In the genomic region with DNA sequence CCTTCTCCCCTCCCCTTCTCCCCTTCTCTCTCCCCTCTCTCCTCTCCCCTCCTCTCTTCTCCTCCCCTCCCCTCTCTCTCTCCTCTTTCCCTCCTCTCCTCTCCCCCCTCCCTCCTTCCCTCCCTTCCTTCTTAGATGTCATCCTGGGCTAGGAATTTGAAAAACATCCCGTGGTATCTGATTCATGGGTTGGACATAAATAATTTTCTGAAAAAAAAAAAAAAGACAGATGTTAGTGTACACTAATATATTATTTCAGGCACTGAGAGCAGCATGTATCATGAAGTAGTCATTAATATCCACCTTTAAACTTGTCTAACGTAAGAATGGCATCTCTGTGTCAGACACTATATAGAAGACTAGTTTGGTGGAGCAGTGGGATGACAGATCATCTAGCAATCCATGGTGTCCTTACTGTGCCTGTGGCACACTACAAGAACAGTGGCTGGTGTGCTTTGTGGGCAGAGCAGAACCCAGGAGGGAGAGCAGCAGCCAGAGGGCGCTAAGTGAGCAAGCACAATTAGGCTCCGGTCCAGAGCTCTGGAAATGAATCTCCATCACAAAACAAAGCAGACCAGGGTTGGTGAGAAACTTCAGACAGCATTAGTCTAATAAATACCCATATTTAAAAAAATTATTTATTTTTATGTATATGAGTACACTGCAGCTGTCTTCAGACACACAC, we compare ENCODE assay signal across 9 mouse cellular contexts. TPM values are rescaled to one million over a fixed set of nuclear protein-coding genes. Genes with fewer than 3 reads are reported as not detected.
DNase-seq lines count a peak whose midpoint lies in the region; ATAC-seq and TF ChIP-seq lines count a peak whose summit lies in the region.
"Had no signal": no experiment of that assay in that cellular context is flagged by ENCODE, and none has a peak within 500 bp of the region (broad histone marks: within the 10 kb centered on the region; RNA-seq: fewer than 3 reads in every experiment).

No protein-coding gene starts in this region.

- peak; percentile 65 for TF ChIP-seq CTCF in kidney, postnatal 0 days (IDR thresholded peaks at IDR 0.05; ENCODE audit: low read depth)

- H3K4me2 ChIP-seq in kidney, postnatal 0 days (ENCODE audit: low read length): no peak overlapping the region
- H3K4me2 ChIP-seq in kidney, embryonic 14.5 days (replicated peaks; ENCODE audit: low read depth, low read length): no peak overlapping the region
- H3K4me2 ChIP-seq: limb, embryonic 12.5 days had no signal

- H3K4me1 ChIP-seq in kidney, postnatal 0 days (replicated peaks; ENCODE audit: insufficient read depth, low read length): no peaks in the 10 kb centered on the region
- H3K4me1 ChIP-seq in kidney, embryonic 14.5 days (ENCODE audit: control insufficient read depth, insufficient read depth, low read length): no peaks in the 10 kb centered on the region
- H3K4me1 ChIP-seq: limb, embryonic 12.5 days had no signal

- no peak overlapping the region for H3K9ac ChIP-seq in kidney, postnatal 0 days (ENCODE audit: low read depth, low read length)
- no peak overlapping the region for H3K9ac ChIP-seq in kidney, embryonic 14.5 days (ENCODE audit: low read depth, low read length)
- H3K9ac ChIP-seq: limb, embryonic 12.5 days had no signal

- H3K27me3 ChIP-seq in kidney, postnatal 0 days (ENCODE audit: insufficient read depth, low read length): no peaks in the 10 kb centered on the region
- H3K27me3 ChIP-seq in kidney, embryonic 14.5 days (ENCODE audit: control insufficient read depth, insufficient read depth, low read length): no peaks in the 10 kb centered on the region
- H3K27me3 ChIP-seq: limb, embryonic 12.5 days had no signal

- no peak overlapping the region for H3K4me3 ChIP-seq in kidney, postnatal 0 days (replicated peaks; ENCODE audit: low read depth, low read length)
- H3K4me3 ChIP-seq in kidney, embryonic 14.5 days (ENCODE audit: low read length): no peak overlapping the region
- H3K4me3 ChIP-seq: limb, embryonic 12.5 days had no signal

- no peak overlapping the region for H3K27ac ChIP-seq in kidney, postnatal 0 days
- H3K27ac ChIP-seq in kidney, embryonic 14.5 days (ENCODE audit: low read depth, low read length): no peak overlapping the region
- H3K27ac ChIP-seq: limb, embryonic 12.5 days had no signal

- DNase-seq in adrenal gland, adult (ENCODE audit: inconsistent age in 2 of 2, low spot score in 1 of 2): peak; percentile 31 to 60
- DNase-seq in adrenal gland, postnatal 4 days (ENCODE audit: low spot score in 2 of 2): no peak
- peak; percentile 60 for DNase-seq in kidney, postnatal 0 days (ENCODE audit: low spot score)
- DNase-seq in urinary bladder, postnatal 25 days (ENCODE audit: low spot score): peak; percentile 35
- DNase-seq in urinary bladder, postnatal 4 days (ENCODE audit: low spot score in 2 of 2): no peak
- DNase-seq in neural tube, embryonic 10.5 days (ENCODE audit: extremely low spot score, low spot score): no peak
- DNase-seq in cerebellum, adult 18-20 months: no peak

- no peaks in the 10 kb centered on the region for H3K9me3 ChIP-seq in kidney, postnatal 0 days (replicated peaks; ENCODE audit: low read length)
- no peaks in the 10 kb centered on the region for H3K9me3 ChIP-seq in kidney, embryonic 14.5 days (ENCODE audit: control insufficient read depth, low read length)
- H3K9me3 ChIP-seq: limb, embryonic 12.5 days had no signal

- H3K36me3 ChIP-seq in kidney, postnatal 0 days (ENCODE audit: insufficient read depth, low read length): no peaks in the 10 kb centered on the region
- H3K36me3 ChIP-seq in kidney, embryonic 14.5 days (ENCODE audit: control insufficient read depth, insufficient read depth, low read length): no peaks in the 10 kb centered on the region
- H3K36me3 ChIP-seq: limb, embryonic 12.5 days had no signal

- ATAC-seq in kidney, postnatal 0 days (replicated peaks; ENCODE audit: low FRiP score, low read depth): no peak
- no peak for ATAC-seq in kidney, embryonic 14.5 days (ENCODE audit: low FRiP score, low TSS enrichment)

- 50% methylated on average over 4 of the region's 4 CpGs for WGBS in kidney, postnatal 0 days
- WGBS in kidney, embryonic 14.5 days: 59% methylated on average over 4 of the region's 4 CpGs

RNA-seq across cellular contexts. Expression of gene Slc17a5, which starts 13.3 kb away (rescaled TPM):
- 10 to 100 TPM; 12.2 to 14.2 TPM for total RNA-seq in adrenal gland, postnatal 4 days (2021)
- 17.7 and 20.4 TPM in 2 replicates for polyA plus RNA-seq in kidney, postnatal 0 days (2015; fragmentation: Nextera tagmentation; extraction: Ambion mirVana)
- 9.9 and 16.9 TPM in 2 replicates for polyA plus RNA-seq in kidney, embryonic 14.5 days (2014; fragmentation: Nextera tagmentation; extraction: Ambion mirVana)

RNA-seq across cellular contexts. Expression of gene Cd109, which starts 14.2 kb away (rescaled TPM):
- total RNA-seq in adrenal gland, postnatal 4 days (2021): 1 to 10 TPM; 3.3 to 4.0 TPM
- polyA plus RNA-seq in kidney, postnatal 0 days (2015; fragmentation: Nextera tagmentation; extraction: Ambion mirVana): 4.3 and 4.8 TPM in 2 replicates
- 4.3 and 7.9 TPM in 2 replicates for polyA plus RNA-seq in kidney, embryonic 14.5 days (2014; fragmentation: Nextera tagmentation; extraction: Ambion mirVana)

Comparison
In these comparisons a context has a peak if more than half of its experiments do, and no peak if none do; other contexts are left out.
1. DNase-seq: peak in adrenal gland, adult (2 of 2), kidney, postnatal 0 days (single experiment) and urinary bladder, postnatal 25 days (single experiment); none in adrenal gland, postnatal 4 days (0 of 2), urinary bladder, postnatal 4 days (0 of 2), neural tube, embryonic 10.5 days (single experiment) and cerebellum, adult 18-20 months (0 of 2).